Mouse (Mus musculus): ENCODE measurements around the gene Olfr676. TPM values are rescaled to one million over a fixed set of nuclear protein-coding genes. Genes with fewer than 3 reads are reported as not detected.
"Not testable (repeated sequence)": the region's sequence is repeated elsewhere in the genome, so short reads cannot be mapped to it uniquely, and the experiment has no call there.

The Olfr676 gene
- not detected in 2 replicates for polyA plus RNA-seq (2014; fragmentation: Nextera tagmentation; extraction: Ambion mirVana)

GRCm38 (mm10) chr7:105032398-105032797 is at the start of gene Olfr676:
Gene Olfr676, plus strand, starts transcription at chr7:105032698.
- Histone ChIP-seq H3K4me2 (replicated peaks; ENCODE audit: low read depth, low read length) (no peak within 1 kb of the TSS), H3K4me1 (ENCODE audit: control insufficient read depth, insufficient read depth, low read length) (no peaks in the 10 kb centered on the region), H3K27ac (ENCODE audit: low read length) (no peak within 1 kb of the TSS), H3K9me3 (ENCODE audit: control insufficient read depth, low read depth, low read length) (no peaks in the 10 kb centered on the region), H3K27me3 (ENCODE audit: control insufficient read depth, insufficient read depth, low read length) (no peaks in the 10 kb centered on the region), H3K9ac (replicated peaks; ENCODE audit: low read depth, low read length) (no peak within 1 kb of the TSS), H3K4me3 (ENCODE audit: low read depth, low read length) (no peak within 1 kb of the TSS), H3K36me3 (ENCODE audit: control insufficient read depth, insufficient read depth, low read length) (no peaks in the 10 kb centered on the region)
- ATAC-seq (ENCODE audit: insufficient number of reproducible peaks, insufficient read depth, low FRiP score, low read depth), result no peak

GRCm38 (mm10) chr7:105001929-105002328 is 30.6 kb upstream of the Olfr676 start, which contains the start of gene Olfr672:
Gene Olfr672, minus strand, starts transcription at chr7:105002029.
- H3K4me3 ChIP-seq (ENCODE audit: low read depth, low read length), result no peak within 1 kb of the TSS
- no peak within 1 kb of the TSS for H3K27ac ChIP-seq (ENCODE audit: low read length)
- no peak within 1 kb of the TSS for H3K4me2 ChIP-seq (replicated peaks; ENCODE audit: low read depth, low read length)
- no peak for ATAC-seq (ENCODE audit: insufficient number of reproducible peaks, insufficient read depth, low FRiP score, low read depth)
- H3K27me3 ChIP-seq (ENCODE audit: control insufficient read depth, insufficient read depth, low read length), result no peaks in the 10 kb centered on the region
- H3K9me3 ChIP-seq (ENCODE audit: control insufficient read depth, low read depth, low read length), result no peaks in the 10 kb centered on the region
- no peaks in the 10 kb centered on the region for H3K4me1 ChIP-seq (ENCODE audit: control insufficient read depth, insufficient read depth, low read length)
- no peak within 1 kb of the TSS for H3K9ac ChIP-seq (replicated peaks; ENCODE audit: low read depth, low read length)
- no peaks in the 10 kb centered on the region for H3K36me3 ChIP-seq (ENCODE audit: control insufficient read depth, insufficient read depth, low read length)

- no peak for ATAC-seq (ENCODE audit: insufficient number of reproducible peaks, insufficient read depth, low FRiP score, low read depth)
- Histone ChIP-seq H3K4me2 (replicated peaks; ENCODE audit: low read depth, low read length) (no peak overlapping the region), H3K9me3 (ENCODE audit: control insufficient read depth, low read depth, low read length) (no peaks in the 10 kb centered on the region), H3K27ac (ENCODE audit: low read length) (no peak overlapping the region), H3K36me3 (ENCODE audit: control insufficient read depth, insufficient read depth, low read length) (no peaks in the 10 kb centered on the region), H3K4me3 (ENCODE audit: low read depth, low read length) (no peak overlapping the region), H3K9ac (replicated peaks; ENCODE audit: low read depth, low read length) (no peak overlapping the region), H3K27me3 (ENCODE audit: control insufficient read depth, insufficient read depth, low read length) (no peaks in the 10 kb centered on the region), H3K4me1 (ENCODE audit: control insufficient read depth, insufficient read depth, low read length) (no peaks in the 10 kb centered on the region)
- WGBS, result 54% methylated on average over 1 of the region's 1 CpGs
These were observed 10.0 kb upstream of the Olfr676 start for GRCm38 (mm10) chr7:105022530-105022929.

GRCm38 (mm10) chr7:105028360-105028759 is 4.1 kb upstream of the Olfr676 start, which contains the start of gene Olfr675:
Gene Olfr675, minus strand, starts transcription at chr7:105028460.
- Histone ChIP-seq H3K9me3 (ENCODE audit: control insufficient read depth, low read depth, low read length) (no peaks in the 10 kb centered on the region), H3K4me3 (ENCODE audit: low read depth, low read length) (no peak within 1 kb of the TSS), H3K36me3 (ENCODE audit: control insufficient read depth, insufficient read depth, low read length) (no peaks in the 10 kb centered on the region), H3K9ac (replicated peaks; ENCODE audit: low read depth, low read length) (no peak within 1 kb of the TSS), H3K4me2 (replicated peaks; ENCODE audit: low read depth, low read length) (no peak within 1 kb of the TSS), H3K27me3 (ENCODE audit: control insufficient read depth, insufficient read depth, low read length) (no peaks in the 10 kb centered on the region), H3K4me1 (ENCODE audit: control insufficient read depth, insufficient read depth, low read length) (no peaks in the 10 kb centered on the region), H3K27ac (ENCODE audit: low read length) (no peak within 1 kb of the TSS)
- ATAC-seq (ENCODE audit: insufficient number of reproducible peaks, insufficient read depth, low FRiP score, low read depth), result no peak
- WGBS, result 76% methylated on average over 1 of the region's 1 CpGs

GRCm38 (mm10) chr7:105033836-105034235 is 1.3 kb downstream of the Olfr676 start:
- H3K4me3 ChIP-seq (ENCODE audit: low read depth, low read length); H3K36me3 ChIP-seq (ENCODE audit: control insufficient read depth, insufficient read depth, low read length); H3K9me3 ChIP-seq (ENCODE audit: control insufficient read depth, low read depth, low read length); H3K4me1 ChIP-seq (ENCODE audit: control insufficient read depth, insufficient read depth, low read length); ATAC-seq (ENCODE audit: insufficient number of reproducible peaks, insufficient read depth, low FRiP score, low read depth); H3K27me3 ChIP-seq (ENCODE audit: control insufficient read depth, insufficient read depth, low read length); H3K9ac ChIP-seq (replicated peaks; ENCODE audit: low read depth, low read length); H3K27ac ChIP-seq (ENCODE audit: low read length); H3K4me2 ChIP-seq (replicated peaks; ENCODE audit: low read depth, low read length): not testable (repeated sequence)
- 49% methylated on average over 5 of the region's 5 CpGs for WGBS

- Histone ChIP-seq H3K9me3 (ENCODE audit: control insufficient read depth, low read depth, low read length) (no peaks in the 10 kb centered on the region), H3K4me1 (ENCODE audit: control insufficient read depth, insufficient read depth, low read length) (no peaks in the 10 kb centered on the region), H3K4me2 (replicated peaks; ENCODE audit: low read depth, low read length) (no peak overlapping the region), H3K36me3 (ENCODE audit: control insufficient read depth, insufficient read depth, low read length) (no peaks in the 10 kb centered on the region), H3K9ac (replicated peaks; ENCODE audit: low read depth, low read length) (no peak overlapping the region), H3K4me3 (ENCODE audit: low read depth, low read length) (no peak overlapping the region), H3K27ac (ENCODE audit: low read length) (no peak overlapping the region), H3K27me3 (ENCODE audit: control insufficient read depth, insufficient read depth, low read length) (no peaks in the 10 kb centered on the region)
- ATAC-seq (ENCODE audit: insufficient number of reproducible peaks, insufficient read depth, low FRiP score, low read depth), result no peak
These were observed 26.5 kb downstream of the Olfr676 start for GRCm38 (mm10) chr7:105058951-105059350.

GRCm38 (mm10) chr7:105064175-105064574 is 31.7 kb downstream of the Olfr676 start, which contains the start of gene Olfr678:
Gene Olfr678, plus strand, starts transcription at chr7:105064475.
- ATAC-seq (ENCODE audit: insufficient number of reproducible peaks, insufficient read depth, low FRiP score, low read depth), result no peak
- Histone ChIP-seq H3K9ac (replicated peaks; ENCODE audit: low read depth, low read length) (no peak within 1 kb of the TSS), H3K9me3 (ENCODE audit: control insufficient read depth, low read depth, low read length) (no peaks in the 10 kb centered on the region), H3K4me1 (ENCODE audit: control insufficient read depth, insufficient read depth, low read length) (no peaks in the 10 kb centered on the region), H3K27ac (ENCODE audit: low read length) (no peak within 1 kb of the TSS), H3K4me2 (replicated peaks; ENCODE audit: low read depth, low read length) (no peak within 1 kb of the TSS), H3K36me3 (ENCODE audit: control insufficient read depth, insufficient read depth, low read length) (no peaks in the 10 kb centered on the region), H3K27me3 (ENCODE audit: control insufficient read depth, insufficient read depth, low read length) (no peaks in the 10 kb centered on the region), H3K4me3 (ENCODE audit: low read depth, low read length) (no peak within 1 kb of the TSS)
- 94% methylated on average over 1 of the region's 1 CpGs for WGBS

GRCm38 (mm10) chr7:105080905-105081304 is 48.4 kb downstream of the Olfr676 start, which contains the start of gene Olfr679:
Gene Olfr679, plus strand, starts transcription at chr7:105081205.
- no peak for ATAC-seq (ENCODE audit: insufficient number of reproducible peaks, insufficient read depth, low FRiP score, low read depth)
- WGBS, result 81% methylated on average over 1 of the region's 1 CpGs
- no peaks in the 10 kb centered on the region for H3K36me3 ChIP-seq (ENCODE audit: control insufficient read depth, insufficient read depth, low read length)

More at GRCm38 (mm10) chr7:105080905-105081304, 48.4 kb downstream of the Olfr676 start, which contains the start of gene Olfr679:
- Histone ChIP-seq H3K27me3 (ENCODE audit: control insufficient read depth, insufficient read depth, low read length) (no peaks in the 10 kb centered on the region), H3K9ac (replicated peaks; ENCODE audit: low read depth, low read length) (no peak within 1 kb of the TSS), H3K27ac (ENCODE audit: low read length) (no peak within 1 kb of the TSS), H3K4me2 (replicated peaks; ENCODE audit: low read depth, low read length) (no peak within 1 kb of the TSS), H3K4me3 (ENCODE audit: low read depth, low read length) (no peak within 1 kb of the TSS), H3K9me3 (ENCODE audit: control insufficient read depth, low read depth, low read length) (no peaks in the 10 kb centered on the region), H3K4me1 (ENCODE audit: control insufficient read depth, insufficient read depth, low read length) (no peaks in the 10 kb centered on the region)

All from stomach, embryonic 14.5 days (tissue).